Mouse (Mus musculus) A20 (cell line): Measurements from ENCODE around the gene Nrg3.

Source experiments
- DNase-seq: peaks from one replicate; pipeline ENCODE4 v3.0.0-alpha.2; 2011; ENCODE audit warnings: low read depth, low spot score

The Nrg3 gene

GRCm38 (mm10) chr14:38959367-38959766, 513.5 kb downstream of the Nrg3 start:
- DNase-seq, result no peak

- no peak for DNase-seq
Measured at GRCm38 (mm10) chr14:38937481-38937880, 535.4 kb downstream of the Nrg3 start.

GRCm38 (mm10) chr14:38936483-38937054, 536.3 kb downstream of the Nrg3 start:
- DNase-seq, result no peak

DNA sequence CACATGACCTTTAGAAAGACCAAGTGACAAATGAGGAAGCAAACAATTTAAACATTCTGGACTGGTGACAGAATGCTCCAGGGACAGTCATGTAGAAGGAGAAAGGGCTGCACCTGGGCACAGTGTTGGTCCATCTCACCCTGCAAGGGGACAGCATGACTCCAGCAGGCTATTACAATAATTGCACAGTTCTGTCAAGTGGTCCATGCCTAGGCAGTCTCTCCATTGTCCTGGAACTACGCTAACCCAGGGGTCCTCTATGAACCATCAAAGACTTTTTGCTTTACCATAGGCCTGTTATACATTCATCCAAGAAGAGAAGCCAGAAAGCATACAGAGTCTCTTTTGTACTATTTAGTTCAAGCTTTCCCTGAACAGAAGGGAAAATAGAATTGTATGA, 549.2 kb downstream of the Nrg3 start:
- DNase-seq, result no peak

DNA sequence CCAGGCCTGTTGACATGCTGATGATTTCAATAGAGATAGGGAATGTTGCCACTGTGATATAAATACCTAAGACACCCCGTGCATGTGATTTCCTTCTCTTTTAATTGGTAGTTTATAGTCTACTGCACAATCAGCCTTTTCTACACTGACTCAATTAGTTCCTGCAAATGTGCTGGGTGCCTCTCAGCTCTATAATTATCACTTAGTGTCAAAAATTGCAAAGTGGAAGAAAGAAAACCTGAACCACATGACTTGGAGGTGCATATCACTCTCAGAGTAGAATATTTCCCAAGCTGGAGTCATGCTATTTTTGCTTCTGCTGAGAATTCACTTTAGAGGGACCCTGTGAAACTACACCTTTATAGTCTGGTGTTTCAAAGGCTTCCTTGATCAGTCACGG, 552.1 kb downstream of the Nrg3 start:
- no peak for DNase-seq

- DNase-seq, result no peak
Measured at GRCm38 (mm10) chr14:38870591-38870990, 602.3 kb downstream of the Nrg3 start.

- DNase-seq, result no peak
Measured at GRCm38 (mm10) chr14:38847566-38847965, 625.3 kb downstream of the Nrg3 start.

GRCm38 (mm10) chr14:38847091-38847490, 625.8 kb downstream of the Nrg3 start:
- DNase-seq, result no peak

GRCm38 (mm10) chr14:38835006-38835405, 637.9 kb downstream of the Nrg3 start:
- no peak for DNase-seq

- DNase-seq, result no peak
Measured at GRCm38 (mm10) chr14:38824891-38825290, 648.0 kb downstream of the Nrg3 start.

GRCm38 (mm10) chr14:38797027-38797426, 675.9 kb downstream of the Nrg3 start:
- DNase-seq, result no peak

DNA sequence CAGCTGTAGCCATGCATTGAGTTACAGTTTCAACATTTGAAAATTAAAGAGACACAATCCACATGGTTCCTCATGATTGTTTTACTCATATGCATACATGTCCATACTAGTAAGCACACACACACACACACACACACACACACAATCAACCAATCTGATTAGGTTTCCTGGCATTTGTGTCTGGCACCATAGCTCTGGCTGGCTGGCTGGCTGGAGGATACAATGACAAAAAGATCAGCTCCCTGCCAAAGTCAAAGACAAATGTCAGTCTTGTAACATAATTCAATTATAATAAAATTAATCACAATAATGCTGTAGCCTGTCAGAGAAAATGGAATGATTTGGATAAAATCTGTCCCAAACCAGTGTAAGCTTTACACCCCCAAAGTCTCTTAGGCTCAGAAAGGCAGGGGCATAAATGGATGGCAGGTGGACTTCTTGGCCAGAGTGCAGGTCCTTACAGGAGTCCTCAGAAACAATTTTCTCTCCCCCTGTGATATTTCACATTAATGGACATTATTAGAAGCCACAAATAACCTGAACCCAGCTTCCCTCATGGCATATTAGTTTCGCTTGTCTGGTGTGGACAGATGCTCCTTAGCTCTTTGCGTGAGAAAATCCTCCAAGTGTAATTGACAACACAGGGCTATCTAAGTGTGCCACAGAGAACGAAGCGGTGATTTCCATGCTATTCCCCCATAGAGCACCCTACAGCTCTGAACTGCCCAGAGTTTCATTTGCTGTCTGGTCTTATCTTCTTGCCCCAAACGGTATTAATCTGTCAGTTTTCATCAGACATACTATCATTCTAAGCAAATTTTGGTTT, 697.4 kb downstream of the Nrg3 start:
- no peak for DNase-seq

DNA sequence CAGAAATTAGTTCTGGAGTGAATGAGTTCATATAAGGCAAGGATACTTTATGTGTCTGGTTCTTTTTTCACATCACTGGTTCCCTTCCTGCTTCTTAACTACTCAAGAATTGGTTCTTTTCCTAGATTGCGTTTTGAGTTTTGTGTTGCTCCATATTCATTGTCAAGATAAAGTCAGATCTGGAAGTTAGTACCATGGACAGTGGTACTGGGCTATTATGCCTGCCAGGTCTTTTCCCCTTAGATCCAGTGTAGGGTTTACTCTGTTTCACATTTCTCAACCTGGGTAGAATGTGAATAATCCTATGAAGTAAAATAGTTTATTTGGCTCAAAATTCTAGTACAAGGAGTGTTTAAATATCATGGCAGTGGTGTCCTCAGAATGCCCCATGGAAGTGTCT, 698.1 kb downstream of the Nrg3 start:
- DNase-seq, result no peak

DNA sequence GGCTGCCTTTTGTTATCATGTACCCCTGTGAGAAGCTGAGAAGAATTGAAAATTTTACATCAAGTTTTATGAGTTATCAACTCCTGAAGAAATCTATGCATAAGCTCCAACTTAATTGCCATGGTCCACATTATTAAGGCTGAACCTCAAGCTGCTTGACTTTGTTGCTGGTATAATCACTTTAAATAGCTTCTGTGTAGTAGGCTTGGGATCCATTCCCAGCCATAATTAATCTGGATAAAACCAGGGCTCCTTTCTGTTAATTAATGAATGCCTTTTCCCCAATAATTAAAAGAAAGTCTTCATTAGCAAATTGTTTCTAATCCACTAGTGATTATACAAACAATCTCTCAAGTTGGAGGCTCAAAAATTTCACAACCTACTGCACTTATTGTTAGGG, 742.4 kb downstream of the Nrg3 start:
- no peak for DNase-seq

GRCm38 (mm10) chr14:38703894-38704293, 769.0 kb downstream of the Nrg3 start:
- no peak for DNase-seq

DNA sequence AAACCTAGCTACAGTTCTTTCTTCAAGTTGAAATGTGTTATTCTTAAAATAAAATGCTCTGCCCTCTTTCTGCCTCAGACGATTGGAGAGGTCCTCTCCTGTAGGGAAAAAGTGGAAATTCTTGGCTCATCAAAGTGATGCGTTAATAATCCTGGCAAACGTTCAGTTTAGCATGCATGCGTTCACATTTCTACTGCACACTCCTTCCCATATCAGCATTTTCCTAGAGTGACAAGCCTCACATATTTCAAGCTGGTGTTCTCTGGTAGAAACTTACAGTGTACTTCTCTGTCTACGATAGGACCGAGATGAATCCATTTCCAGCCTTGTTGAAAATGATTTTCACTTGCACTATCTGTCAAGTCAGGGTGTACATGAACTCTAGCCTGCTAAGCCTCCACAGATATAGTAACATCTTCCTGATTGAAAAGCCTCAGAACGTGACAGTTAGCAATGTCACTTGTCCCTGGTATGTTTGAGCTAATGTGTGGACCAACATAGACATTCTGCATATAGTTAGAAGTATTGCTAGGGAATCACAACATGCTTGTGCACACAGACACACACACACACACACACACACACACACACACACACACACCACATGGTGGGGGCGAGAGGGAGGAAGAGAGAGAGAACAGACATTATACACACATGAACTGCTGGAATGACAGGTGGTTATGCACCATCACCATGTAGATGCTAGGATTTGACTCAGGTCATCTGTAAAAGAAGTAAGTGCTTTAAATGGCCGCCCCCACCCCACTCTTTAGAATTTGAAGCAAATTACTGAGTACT, 770.1 kb downstream of the Nrg3 start:
- no peak for DNase-seq

DNA sequence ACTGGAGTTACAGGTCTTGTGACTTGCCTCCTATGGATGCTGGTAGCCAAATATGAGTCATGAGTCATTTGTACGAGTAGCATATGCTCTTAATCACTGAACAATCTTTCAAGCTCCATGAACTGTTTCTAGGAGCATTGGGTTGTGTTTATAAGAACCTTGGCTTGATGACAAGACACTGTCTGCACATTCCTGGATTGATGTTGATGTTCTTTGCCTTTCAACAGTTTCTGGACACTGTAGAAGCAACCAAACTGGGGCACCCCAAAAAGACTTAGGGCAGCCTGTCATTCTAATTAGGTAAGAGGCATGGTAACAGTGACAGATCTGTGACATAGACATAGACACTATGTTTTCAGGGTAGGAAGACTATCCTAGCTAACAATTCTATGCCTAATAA, 771.5 kb downstream of the Nrg3 start:
- DNase-seq, result no peak

- no peak for DNase-seq
Measured at GRCm38 (mm10) chr14:38700972-38701371, 771.9 kb downstream of the Nrg3 start.

DNA sequence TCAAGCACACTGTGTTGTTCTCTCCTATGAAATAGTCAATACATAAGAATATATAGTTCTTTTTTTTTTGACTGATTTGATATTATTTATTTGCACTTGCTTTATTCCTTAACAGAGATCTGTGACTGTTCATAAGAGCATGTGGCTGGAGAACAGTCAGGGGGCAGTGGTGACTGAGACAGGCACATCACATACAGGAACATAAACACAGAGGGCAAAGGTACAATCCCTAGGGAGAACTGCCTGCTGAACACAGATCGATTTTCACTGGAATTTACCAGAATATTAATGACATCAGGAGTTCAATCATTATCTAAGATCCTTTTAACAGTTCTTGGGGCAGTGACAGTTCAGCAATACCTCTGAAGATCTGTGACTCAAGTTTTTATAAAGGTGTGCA, 812.9 kb downstream of the Nrg3 start:
- no peak for DNase-seq

DNA sequence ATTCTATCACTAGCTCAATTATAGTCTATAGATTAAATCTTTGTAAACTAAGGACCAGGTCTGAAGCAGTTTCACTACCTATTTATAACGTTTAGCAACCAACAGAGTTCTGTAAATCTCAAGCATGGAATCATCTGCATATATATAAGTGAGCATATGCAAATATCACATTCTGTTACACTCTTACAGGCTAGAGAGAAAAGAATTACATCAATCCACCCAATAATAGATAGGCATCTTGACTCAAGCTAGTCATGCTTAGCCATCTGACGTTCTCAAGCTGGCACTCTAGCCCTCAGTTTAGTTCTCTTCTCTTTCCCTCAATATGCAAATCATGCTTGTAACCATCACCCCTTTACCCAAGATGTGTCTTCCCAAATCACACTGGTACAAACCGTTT, 835.8 kb downstream of the Nrg3 start:
- DNase-seq, result no peak

GRCm38 (mm10) chr14:38630114-38630513, 842.8 kb downstream of the Nrg3 start:
- DNase-seq, result no peak

DNA sequence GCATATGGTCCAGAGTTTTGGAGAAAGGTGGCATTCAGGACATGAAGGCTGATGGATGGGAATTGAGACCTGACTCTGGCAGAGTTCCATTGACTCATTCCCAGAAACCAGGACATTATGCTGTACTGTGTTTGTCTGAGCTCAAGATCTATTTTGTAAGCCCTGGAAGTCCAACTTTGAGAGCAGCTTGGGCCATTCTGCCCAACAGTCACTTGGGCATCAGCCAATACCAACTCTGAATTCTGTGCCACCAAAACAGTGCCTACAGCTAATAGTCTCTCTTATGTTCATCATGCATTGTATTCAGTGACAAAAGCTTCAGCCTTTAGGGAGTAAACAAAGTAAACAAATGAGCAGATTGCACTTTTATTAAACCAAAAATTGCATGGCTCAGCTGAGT, 843.2 kb downstream of the Nrg3 start:
- no peak for DNase-seq
